Mouse (Mus musculus) stomach, embryonic 16.5 days (tissue): Measurements from ENCODE around the gene Gm4744. TPM values are rescaled to one million over a fixed set of nuclear protein-coding genes. Genes with fewer than 3 reads are reported as not detected.
"Not testable (repeated sequence)": the region's sequence is repeated elsewhere in the genome, so short reads cannot be mapped to it uniquely, and the experiment has no call there.

ENCODE experiments used
- ATAC-seq: fragments of 200-750 bp; cut with Nextera tagmentation; 2 replicates; pipeline ENCODE4 v1.8.0; 2017; ENCODE audit warnings: moderate number of reproducible peaks, moderate TSS enrichment; ENCODE audit not compliant: insufficient read depth, low FRiP score
- H3K27ac ChIP-seq: fragments of 300-500 bp; sonication (generic); 2 replicates; pipeline ENCODE4 v1.5.1; 2014; ENCODE audit warnings: low read length
- H3K27me3 ChIP-seq: fragments of 300-500 bp; sonication (generic); 2 replicates; pipeline ENCODE4 v1.6.1; 2014; ENCODE audit warnings: low read length, control low read depth, mixed read lengths; ENCODE audit not compliant: control insufficient read depth, insufficient read depth
- H3K36me3 ChIP-seq: fragments of 300-500 bp; sonication (generic); 2 replicates; pipeline ENCODE4 v1.6.1; 2014; ENCODE audit warnings: low read length; ENCODE audit not compliant: control insufficient read depth, insufficient read depth
- H3K4me1 ChIP-seq: fragments of 300-500 bp; sonication (generic); 2 replicates; pipeline ENCODE4 v1.6.1; 2014; ENCODE audit warnings: low read length, control low read depth, mixed read lengths; ENCODE audit not compliant: control insufficient read depth, insufficient read depth
- H3K4me2 ChIP-seq: fragments of 300-500 bp; sonication (generic); 2 replicates; pipeline ENCODE4 v1.6.1; 2014; ENCODE audit warnings: low read depth, low read length, mixed read lengths
- H3K4me3 ChIP-seq: fragments of 300-500 bp; sonication (generic); replicated peaks from 2 replicates; pipeline ENCODE4 v1.5.1; 2014; ENCODE audit warnings: mild to moderate bottlenecking, low read length
- H3K9ac ChIP-seq: fragments of 300-500 bp; sonication (generic); 2 replicates; pipeline ENCODE4 v1.6.1; 2014; ENCODE audit warnings: low read length
- H3K9me3 ChIP-seq: fragments of 300-500 bp; sonication (generic); replicated peaks from 2 replicates; pipeline ENCODE4 v1.6.1; 2016; ENCODE audit warnings: low read length, control low read depth; ENCODE audit not compliant: control insufficient read depth
- WGBS: fragments of 180-500 bp; shearing (Covaris S2); extraction: QIAGEN DNeasy Blood & Tissue Kit; methylation state at CpG from one replicate; pipeline ENCODE4 v1.1.7; 2014; 5-methylcytosine and 5-hydroxymethylcytosine counted together
- polyA plus RNA-seq: library from polyadenylated mRNA; unstranded; fragments of >200 nt; fragmentation: Nextera tagmentation; extraction: Ambion mirVana; gene quantifications from 2 replicates; pipeline ENCODE4 v1.2.1, GENCODE M21; 2015

Gene Gm4744
- not detected in 2 replicates for polyA plus RNA-seq

DNA sequence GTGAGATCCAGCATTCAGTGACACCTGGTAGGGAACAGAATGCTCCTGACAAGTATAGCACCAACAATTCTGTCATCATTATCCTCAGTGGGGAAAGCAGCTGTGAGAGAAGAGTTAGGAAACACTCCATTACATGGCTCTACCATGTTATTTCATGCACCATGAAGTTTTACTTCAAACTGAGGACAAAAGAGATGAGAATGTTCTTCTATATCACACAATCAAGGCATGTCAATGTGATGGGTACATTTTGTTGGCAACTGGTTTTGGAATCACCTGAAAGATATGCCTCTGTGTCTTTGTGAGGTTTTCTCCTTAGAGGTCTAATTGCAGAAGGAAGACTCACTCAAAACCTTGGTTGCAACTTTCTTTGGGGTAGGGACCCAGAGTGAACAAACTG, at the start of gene Gm4744:
TSS of gene Gm4744 (minus strand) at position 101 of the 400 bp plus-strand sequence.
- Histone ChIP-seq H3K4me2 (no peak within 1 kb of the TSS), H3K9me3 (no peaks in the 10 kb centered on the region), H3K4me1 (no peaks in the 10 kb centered on the region), H3K36me3 (no peaks in the 10 kb centered on the region), H3K4me3 (no peak within 1 kb of the TSS), H3K27me3 (no peaks in the 10 kb centered on the region), H3K27ac (no peak within 1 kb of the TSS), H3K9ac (no peak within 1 kb of the TSS)
- ATAC-seq, result no peak

DNA sequence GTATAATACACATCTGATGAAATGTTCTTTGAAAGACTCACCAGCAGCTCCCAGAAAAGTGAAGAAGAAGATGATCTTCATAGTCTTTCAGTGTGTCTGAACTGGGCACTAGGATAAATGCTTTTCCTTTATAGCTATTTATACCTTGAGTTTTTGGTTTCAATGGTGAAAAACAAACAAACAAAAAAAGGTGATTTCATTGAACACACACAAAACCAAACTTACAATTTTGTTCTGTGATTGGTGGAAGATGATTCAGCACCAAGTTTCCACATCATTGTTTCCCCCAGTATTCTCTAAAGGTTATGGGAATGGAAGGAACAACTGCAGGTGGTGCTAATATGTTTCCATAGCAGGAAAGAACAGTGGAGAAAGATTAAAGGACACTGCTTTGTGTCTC, 47.7 kb upstream of the Gm4744 start, which contains the start of gene Gm2663:
TSS of gene Gm2663 (minus strand) at position 101 of the 400 bp plus-strand sequence.
- H3K9ac ChIP-seq, H3K4me3 ChIP-seq, H3K27me3 ChIP-seq: not testable (repeated sequence)

DNA sequence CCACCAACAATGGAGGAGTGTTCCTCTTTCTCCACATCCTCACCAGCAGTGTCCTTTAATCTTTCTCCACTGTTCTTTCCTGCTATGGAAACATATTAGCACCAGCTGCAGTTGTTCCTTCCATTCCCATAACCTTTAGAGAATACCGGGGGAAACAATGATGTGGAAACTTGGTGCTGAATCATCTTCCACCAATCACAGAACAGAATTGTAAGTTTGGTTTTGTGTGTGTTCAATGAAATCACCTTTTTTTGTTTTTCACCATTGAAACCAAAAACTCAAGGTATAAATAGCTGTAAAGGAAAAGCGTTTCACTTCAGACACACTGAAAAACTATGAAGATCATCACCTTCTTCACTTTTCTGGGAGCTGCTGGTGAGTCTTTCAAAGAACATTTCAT, 12.8 kb upstream of the Gm4744 start, which contains the start of gene 1810009J06Rik:
TSS of gene 1810009J06Rik (plus strand) at position 301 of the 400 bp plus-strand sequence.
- 85% methylated on average over 2 of the region's 2 CpGs for WGBS
- not testable (repeated sequence) for H3K9ac ChIP-seq, H3K4me1 ChIP-seq, ATAC-seq, H3K27ac ChIP-seq, H3K9me3 ChIP-seq, H3K4me3 ChIP-seq, H3K27me3 ChIP-seq, H3K36me3 ChIP-seq, H3K4me2 ChIP-seq

More for the DNA sequence above, 47.7 kb upstream of the Gm4744 start, which contains the start of gene Gm2663:
- H3K36me3 ChIP-seq, H3K4me1 ChIP-seq, H3K9me3 ChIP-seq, H3K27ac ChIP-seq, H3K4me2 ChIP-seq, ATAC-seq: not testable (repeated sequence)

- Histone ChIP-seq H3K9me3 (no peaks in the 10 kb centered on the region), H3K27ac (no peak overlapping the region), H3K4me2 (no peak overlapping the region), H3K36me3 (no peaks in the 10 kb centered on the region), H3K4me3 (no peak overlapping the region), H3K4me1 (no peaks in the 10 kb centered on the region), H3K27me3 (no peaks in the 10 kb centered on the region), H3K9ac (no peak overlapping the region)
- no peak for ATAC-seq
- WGBS, result 51% methylated on average over 2 of the region's 2 CpGs
Measured at GRCm38 (mm10) chr6:40953716-40954115, 2.0 kb upstream of the Gm4744 start.

GRCm38 (mm10) chr6:40940457-40940856, 11.2 kb downstream of the Gm4744 start, which contains the start of gene 1700074P13Rik:
TSS of gene 1700074P13Rik (minus strand) at chr6:40940557.
- H3K9me3 ChIP-seq, result no peaks in the 10 kb centered on the region
- H3K4me2 ChIP-seq, result no peak within 1 kb of the TSS
- WGBS, result 90% methylated on average over 10 of the region's 10 CpGs
- no peaks in the 10 kb centered on the region for H3K27me3 ChIP-seq
- ATAC-seq, result no peak
- no peak within 1 kb of the TSS for H3K9ac ChIP-seq
- H3K4me1 ChIP-seq, result no peaks in the 10 kb centered on the region
- H3K4me3 ChIP-seq, result no peak within 1 kb of the TSS
- H3K27ac ChIP-seq, result no peak within 1 kb of the TSS
- no peaks in the 10 kb centered on the region for H3K36me3 ChIP-seq

GRCm38 (mm10) chr6:40919954-40920353, 31.7 kb downstream of the Gm4744 start:
- H3K4me2 ChIP-seq, result no peak overlapping the region
- no peak overlapping the region for H3K4me3 ChIP-seq
- no peaks in the 10 kb centered on the region for H3K4me1 ChIP-seq
- no peak overlapping the region for H3K9ac ChIP-seq
- no peaks in the 10 kb centered on the region for H3K9me3 ChIP-seq
- H3K36me3 ChIP-seq, result no peaks in the 10 kb centered on the region
- H3K27ac ChIP-seq, result no peak overlapping the region
- H3K27me3 ChIP-seq, result no peaks in the 10 kb centered on the region
- WGBS, result 76% methylated on average over 4 of the region's 4 CpGs
- no peak for ATAC-seq

GRCm38 (mm10) chr6:40900287-40900686, 51.4 kb downstream of the Gm4744 start, which contains the start of gene Prss58:
TSS of gene Prss58 (minus strand) at chr6:40900387.
- H3K9ac ChIP-seq, result no peak within 1 kb of the TSS
- H3K4me2 ChIP-seq, result no peak within 1 kb of the TSS
- no peaks in the 10 kb centered on the region for H3K27me3 ChIP-seq
- H3K4me1 ChIP-seq, result no peaks in the 10 kb centered on the region
- H3K36me3 ChIP-seq, result no peaks in the 10 kb centered on the region
- no peak within 1 kb of the TSS for H3K27ac ChIP-seq
- ATAC-seq, result no peak
- H3K4me3 ChIP-seq, result no peak within 1 kb of the TSS
- no peaks in the 10 kb centered on the region for H3K9me3 ChIP-seq

Other genes starting within 250 kb of the Gm4744 start
- gene Moxd2, start 64.4 kb downstream of the Gm4744 start, polyA plus RNA-seq, result not detected in 2 replicates
- gene Prss58, start 51.5 kb downstream of the Gm4744 start, polyA plus RNA-seq, result not detected in 2 replicates
- gene 1700074P13Rik, start 11.3 kb downstream of the Gm4744 start, polyA plus RNA-seq, result not detected in 2 replicates
- 0.84 TPM in 1 of 2 replicates, not detected in the other for gene 1810009J06Rik, start 12.9 kb upstream of the Gm4744 start, polyA plus RNA-seq
- 0.45 and 0.76 TPM in 2 replicates for gene Gm2663, start 47.6 kb upstream of the Gm4744 start, polyA plus RNA-seq
- 6.5 and 7.0 TPM in 2 replicates for gene 2210010C04Rik, start 83.6 kb upstream of the Gm4744 start, polyA plus RNA-seq